Mouse (Mus musculus) heart, embryonic 14.5 days (tissue): ENCODE results near the gene Drc3. TPM values are rescaled to one million over a fixed set of nuclear protein-coding genes. Genes with fewer than 3 reads are reported as not detected.
"Not testable (repeated sequence)": the region's sequence is repeated elsewhere in the genome, so short reads cannot be mapped to it uniquely, and the experiment has no call there.

Experiments used
- ATAC-seq: fragments of 200-750 bp; cut with Nextera tagmentation; 2 replicates; pipeline ENCODE4 v1.8.0; 2017; ENCODE audit warnings: low read depth, moderate TSS enrichment; ENCODE audit not compliant: insufficient number of reproducible peaks, insufficient read depth, low FRiP score
- H3K27ac ChIP-seq, 2 experiments: fragments of 200-500 bp in 1 of 2; fragments of 300-500 bp in 1 of 2; sonication (generic) in 1 of 2; replicated peaks in 1 of 2; 2 replicates each; pipeline ENCODE4 v1.5.1; 2012 to 2014; ENCODE audit warnings: low read depth in 2 of 2, low read length in 2 of 2, control low read depth in 1 of 2, mild to moderate bottlenecking in 1 of 2, mixed read lengths in 1 of 2; ENCODE audit not compliant: control insufficient read depth in 1 of 2, insufficient read depth in 1 of 2
- H3K27me3 ChIP-seq: fragments of 300-500 bp; sonication (generic); 2 replicates; pipeline ENCODE4 v1.6.1; 2014; ENCODE audit warnings: mild to moderate bottlenecking, low read length, control low read depth; ENCODE audit not compliant: control insufficient read depth, insufficient read depth
- H3K36me3 ChIP-seq: fragments of 300-500 bp; sonication (generic); 2 replicates; pipeline ENCODE4 v1.6.1; 2014; ENCODE audit warnings: mild to moderate bottlenecking, control low read depth, low read length, mixed read lengths; ENCODE audit not compliant: control insufficient read depth, insufficient read depth
- H3K4me1 ChIP-seq, 2 experiments: fragments of 200-500 bp in 1 of 2; fragments of 300-500 bp in 1 of 2; sonication (generic) in 1 of 2; 2 replicates each; pipeline ENCODE4 v1.6.1; 2012 to 2014; ENCODE audit warnings: low read length in 2 of 2, control low read depth in 1 of 2, mixed read lengths in 1 of 2; ENCODE audit not compliant: control insufficient read depth in 2 of 2, insufficient read depth in 2 of 2
- H3K4me2 ChIP-seq: fragments of 300-500 bp; sonication (generic); 2 replicates; pipeline ENCODE4 v1.6.1; 2014; ENCODE audit warnings: mild to moderate bottlenecking, low read length
- H3K4me3 ChIP-seq, 2 experiments: fragments of 200-500 bp in 1 of 2; fragments of 300-500 bp in 1 of 2; sonication (generic) in 1 of 2; 2 replicates each; pipeline ENCODE4 v1.5.1; 2012 to 2014; ENCODE audit warnings: low read length in 2 of 2, mild to moderate bottlenecking in 2 of 2, control low read depth in 1 of 2, low read depth in 1 of 2, moderate library complexity in 1 of 2; ENCODE audit not compliant: control insufficient read depth in 1 of 2, insufficient read depth in 1 of 2
- H3K9ac ChIP-seq: fragments of 300-500 bp; sonication (generic); 2 replicates; pipeline ENCODE4 v1.6.1; 2014; ENCODE audit warnings: mild to moderate bottlenecking, low read length
- H3K9me3 ChIP-seq: fragments of 300-500 bp; sonication (generic); 2 replicates; pipeline ENCODE4 v1.6.1; 2016; ENCODE audit warnings: low read length, control low read depth; ENCODE audit not compliant: control insufficient read depth
- WGBS: fragments of 180-500 bp; shearing (Covaris S2); extraction: QIAGEN DNeasy Blood & Tissue Kit; methylation state at CpG from one replicate; pipeline ENCODE4 v1.1.7; 2014; 5-methylcytosine and 5-hydroxymethylcytosine counted together
- polyA plus RNA-seq: library from polyadenylated mRNA; unstranded; fragments of >200 nt; fragmentation: Nextera tagmentation; extraction: Ambion mirVana; gene quantifications from 2 replicates; pipeline ENCODE4 v1.2.1, GENCODE M21; 2014

The Drc3 gene
- polyA plus RNA-seq, 1 experiment from 2014 or later: 3.3 TPM

DNA sequence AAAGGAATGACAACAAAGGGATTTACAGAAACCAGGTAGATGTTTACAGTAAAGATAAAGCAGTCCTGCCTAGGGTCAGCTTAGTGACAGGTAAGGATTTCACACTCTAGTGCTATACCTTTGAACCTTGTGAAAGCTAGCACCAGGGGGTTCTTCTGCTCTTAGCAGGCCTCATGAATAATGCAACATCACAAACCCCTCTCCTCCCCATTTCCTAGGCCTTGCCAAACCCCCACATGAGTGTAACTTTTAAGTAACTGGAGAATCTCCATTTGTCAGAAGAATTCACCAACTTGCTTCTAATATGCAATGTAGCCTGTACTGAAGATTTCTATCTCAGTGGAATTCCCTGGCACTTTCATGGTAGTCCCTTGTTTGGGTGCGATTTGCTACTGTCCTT is 86.5 kb downstream of the Drc3 start:
- 38% methylated on average over 1 of the region's 1 CpGs for WGBS
- not testable (repeated sequence) for H3K4me3 ChIP-seq, H3K9me3 ChIP-seq, ATAC-seq, H3K4me1 ChIP-seq, H3K27ac ChIP-seq, H3K4me2 ChIP-seq, H3K9ac ChIP-seq, H3K27me3 ChIP-seq
- H3K36me3 ChIP-seq: peaks cover 94% of the 10 kb centered on the region

DNA sequence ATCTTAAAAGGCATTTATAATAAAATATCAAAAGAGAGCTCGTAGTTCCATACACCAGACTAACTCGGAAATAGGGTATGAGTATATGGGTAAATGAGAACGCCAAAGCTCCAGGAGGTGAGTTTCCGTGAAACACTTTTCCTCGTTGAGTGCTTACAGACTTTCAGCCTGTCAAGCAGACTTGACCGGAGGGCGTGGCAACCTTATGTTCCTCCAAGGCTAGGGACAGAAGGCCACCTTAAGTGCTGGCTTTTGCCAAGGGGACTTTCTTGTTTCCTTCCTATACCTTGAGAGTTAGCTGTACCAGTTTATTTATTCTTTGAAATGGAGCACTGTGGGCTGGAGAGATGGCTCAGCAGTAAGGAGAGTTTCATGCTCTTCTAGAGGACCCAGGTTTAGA is 87.0 kb downstream of the Drc3 start:
- 58% methylated on average over 7 of the region's 7 CpGs for WGBS
- no peaks in the 10 kb centered on the region for H3K4me1 ChIP-seq
- ATAC-seq: no peak

DNA sequence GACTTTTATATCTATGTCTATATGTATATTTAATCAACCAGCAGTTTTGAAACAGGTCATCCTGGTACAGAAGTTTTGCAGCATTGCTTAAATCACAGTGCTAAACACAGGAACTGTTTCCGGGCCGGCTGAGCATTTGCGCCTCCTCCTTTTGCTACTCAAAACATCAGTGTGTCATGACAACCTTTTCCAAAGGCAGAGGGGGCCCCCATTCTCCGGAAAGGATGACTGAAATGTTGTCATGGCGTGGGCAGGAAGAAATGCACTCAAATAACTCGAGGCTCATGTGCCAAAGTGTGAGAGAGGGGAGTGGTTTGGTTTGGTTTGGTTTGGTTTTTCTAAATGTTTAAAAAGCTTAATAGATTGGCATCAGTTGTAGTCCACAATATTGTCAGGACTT is 89.8 kb downstream of the Drc3 start:
- no peak for ATAC-seq
- no peaks in the 10 kb centered on the region for H3K4me1 ChIP-seq
- no peaks in the 10 kb centered on the region for H3K27me3 ChIP-seq

More for the DNA sequence above, 87.0 kb downstream of the Drc3 start:
- Histone ChIP-seq H3K4me3 (no peak overlapping the region), H3K9me3 (no peaks in the 10 kb centered on the region), H3K9ac (no peak overlapping the region), H3K36me3 (peaks cover 90% of the 10 kb centered on the region), H3K4me2 (no peak overlapping the region), H3K27me3 (no peaks in the 10 kb centered on the region), H3K27ac (no peak overlapping the region)

More for the DNA sequence above, 89.8 kb downstream of the Drc3 start:
- Histone ChIP-seq H3K36me3 (peaks cover 65% of the 10 kb centered on the region), H3K4me2 (no peak overlapping the region), H3K9ac (no peak overlapping the region), H3K4me3 (no peak overlapping the region), H3K27ac (no peak overlapping the region), H3K9me3 (no peaks in the 10 kb centered on the region)
- WGBS: 84% methylated on average over 6 of the region's 6 CpGs

Other genes with a start within 250 kb of the Drc3 start
- gene Rai1, start 248.3 kb upstream of the Drc3 start, polyA plus RNA-seq: 17.3 and 19.0 TPM in 2 replicates
- gene Srebf1, start 130.7 kb upstream of the Drc3 start, polyA plus RNA-seq: 37.9 and 45.3 TPM in 2 replicates
- gene Tom1l2, start 424 bp upstream of the Drc3 start, polyA plus RNA-seq: 22.5 and 25.7 TPM in 2 replicates
- 23.4 and 24.7 TPM in 2 replicates for gene Gid4, start 63.8 kb downstream of the Drc3 start, polyA plus RNA-seq
- gene Atpaf2, start 65.1 kb downstream of the Drc3 start, polyA plus RNA-seq: 50.2 and 51.4 TPM in 2 replicates
- gene Drg2, start 101.3 kb downstream of the Drc3 start, polyA plus RNA-seq: 65.4 and 67.1 TPM in 2 replicates
- gene Myo15, start 116.0 kb downstream of the Drc3 start, polyA plus RNA-seq: 0.01 and 0.03 TPM in 2 replicates
- 33.9 and 39.3 TPM in 2 replicates for gene Alkbh5, start 183.1 kb downstream of the Drc3 start, polyA plus RNA-seq